Mouse (Mus musculus) heart, postnatal 0 days (tissue): ENCODE measurements around the gene Setd2.

ENCODE experiments used
- CTCF ChIP-seq: IDR thresholded peaks from 2 replicates; pipeline ENCODE4 v1.5.1; 2016; ENCODE audit warnings: antibody characterized with exemption, control low read depth, low read depth
- EP300 ChIP-seq: IDR thresholded peaks from 2 replicates; pipeline ENCODE4 v1.6.1; 2016; ENCODE audit warnings: antibody characterized with exemption, low read depth

DNA sequence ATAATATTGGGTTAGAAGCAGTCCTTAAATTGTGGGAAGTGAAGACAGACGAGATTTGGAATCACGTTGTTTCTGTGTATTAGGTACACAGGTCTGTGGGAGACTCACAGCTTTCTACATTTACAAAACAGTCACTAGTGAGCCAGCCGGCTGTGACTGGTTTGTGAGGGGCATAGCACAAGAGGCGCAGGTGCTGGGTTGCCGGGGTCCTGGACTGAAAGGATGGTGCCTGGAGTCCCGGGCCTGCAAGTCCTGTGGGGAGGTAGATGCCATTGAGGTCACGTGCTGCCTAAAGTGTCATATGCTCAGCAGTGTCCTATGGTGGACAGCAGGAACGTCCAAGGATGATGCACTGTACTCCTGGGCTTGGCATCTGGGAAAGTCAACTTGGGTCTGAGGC is 134.0 kb downstream of the Setd2 start:
- TF ChIP-seq CTCF (no peak), EP300 (no peak)
